Mouse (Mus musculus): ENCODE measurements around the gene Aldh18a1.

GRCm38 (mm10) chr19:40581662-40582061, 6.6 kb downstream of the Aldh18a1 start:
- TF ChIP-seq CTCF (IDR thresholded peaks at IDR 0.05; ENCODE audit: extremely low read depth, insufficient read length, insufficient replicate concordance, low read depth, low read length) (no peak), POLR2A (IDR thresholded peaks at IDR 0.05; ENCODE audit: low read depth, low read length) (no peak)
